Mouse (Mus musculus) ES-E14 (cell line): ENCODE data around the gene Tmem60.

Experiments
- CHD2 ChIP-seq: IDR thresholded peaks from 2 replicates; pipeline ENCODE4 v1.6.1; 2014; ENCODE audit warnings: mild to moderate bottlenecking, low read depth, low read length, inconsistent platforms
- ZNF384 ChIP-seq: IDR thresholded peaks from 2 replicates; pipeline ENCODE4 v1.6.1; 2012; ENCODE audit warnings: low read depth, low read length, inconsistent platforms

DNA sequence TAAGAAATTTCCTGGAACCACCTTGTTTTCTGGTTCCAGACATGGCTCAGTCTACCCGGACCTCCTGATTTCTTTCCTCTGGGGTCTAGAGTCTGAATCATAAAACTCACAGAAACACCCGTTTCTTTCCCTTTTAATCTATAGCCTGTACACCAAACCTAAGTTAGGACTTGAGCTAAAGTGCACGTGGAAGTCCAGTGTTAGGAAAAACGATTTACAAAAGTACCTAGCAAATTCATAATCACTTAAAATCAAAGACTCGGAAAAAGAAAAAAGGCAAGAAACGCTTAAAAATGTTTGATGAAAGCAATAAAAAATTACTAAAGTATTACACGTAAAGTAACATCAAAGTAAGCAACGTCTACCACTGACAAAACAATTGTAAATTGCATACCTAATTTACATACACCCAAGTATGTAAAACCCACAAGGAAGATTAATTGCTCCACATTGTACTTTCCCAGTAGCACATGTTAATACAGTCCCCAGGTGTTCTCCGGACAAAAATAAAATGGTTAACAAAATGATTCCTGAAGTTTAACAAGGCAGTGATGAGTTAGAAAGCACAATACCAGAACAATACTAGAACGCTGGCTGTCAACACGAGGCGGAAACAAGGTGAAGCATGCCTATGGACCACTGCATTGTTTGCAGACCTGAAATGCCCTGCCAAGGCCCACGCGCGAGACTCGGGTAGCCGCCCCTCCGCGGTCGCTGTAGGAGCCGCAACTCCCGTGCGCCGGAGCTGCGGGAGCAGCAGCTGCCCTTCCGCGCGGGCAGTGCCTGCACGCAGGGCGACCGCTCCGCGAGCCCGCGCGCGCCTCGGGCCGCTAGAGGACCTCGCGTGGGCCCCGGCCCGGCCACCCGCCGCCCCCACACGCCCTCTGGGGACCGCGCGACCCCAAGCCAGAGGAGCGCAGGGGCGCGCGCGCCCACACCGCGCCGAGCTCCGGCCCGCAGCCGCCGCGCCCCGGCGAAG lies 905 bp upstream of the Tmem60 start:
- TF ChIP-seq ZNF384 (no peak), CHD2 (no peak)
